Mouse (Mus musculus) olfactory bulb, adult 2 months (tissue): ENCODE results near the gene Hmx1.

Source experiments
- CTCF ChIP-seq: fragments of 200-500 bp; IDR thresholded peaks from 2 replicates; pipeline ENCODE4 v1.5.1; 2012; ENCODE audit warnings: low read depth, mild to moderate bottlenecking, low read length, moderate library complexity; ENCODE audit not compliant: insufficient read depth
- POLR2A ChIP-seq: fragments of 200-500 bp; IDR thresholded peaks from 2 replicates; pipeline ENCODE4 v1.6.1; 2012; ENCODE audit warnings: mild to moderate bottlenecking, low read depth, low read length, moderate library complexity; ENCODE audit not compliant: insufficient read depth

GRCm38 (mm10) chr5:35389441-35389840 lies 533 bp downstream of the Hmx1 start:
- TF ChIP-seq POLR2A (no peak), CTCF (no peak)
